Mouse (Mus musculus): ENCODE data around the gene Mrps9.
A peak's percentile ranks its signal among the peaks of the same experiment; 100 is the strongest.
"Not testable (repeated sequence)": the region's sequence is repeated elsewhere in the genome, so short reads cannot be mapped to it uniquely, and the experiment has no call there.

Gene Mrps9

DNA sequence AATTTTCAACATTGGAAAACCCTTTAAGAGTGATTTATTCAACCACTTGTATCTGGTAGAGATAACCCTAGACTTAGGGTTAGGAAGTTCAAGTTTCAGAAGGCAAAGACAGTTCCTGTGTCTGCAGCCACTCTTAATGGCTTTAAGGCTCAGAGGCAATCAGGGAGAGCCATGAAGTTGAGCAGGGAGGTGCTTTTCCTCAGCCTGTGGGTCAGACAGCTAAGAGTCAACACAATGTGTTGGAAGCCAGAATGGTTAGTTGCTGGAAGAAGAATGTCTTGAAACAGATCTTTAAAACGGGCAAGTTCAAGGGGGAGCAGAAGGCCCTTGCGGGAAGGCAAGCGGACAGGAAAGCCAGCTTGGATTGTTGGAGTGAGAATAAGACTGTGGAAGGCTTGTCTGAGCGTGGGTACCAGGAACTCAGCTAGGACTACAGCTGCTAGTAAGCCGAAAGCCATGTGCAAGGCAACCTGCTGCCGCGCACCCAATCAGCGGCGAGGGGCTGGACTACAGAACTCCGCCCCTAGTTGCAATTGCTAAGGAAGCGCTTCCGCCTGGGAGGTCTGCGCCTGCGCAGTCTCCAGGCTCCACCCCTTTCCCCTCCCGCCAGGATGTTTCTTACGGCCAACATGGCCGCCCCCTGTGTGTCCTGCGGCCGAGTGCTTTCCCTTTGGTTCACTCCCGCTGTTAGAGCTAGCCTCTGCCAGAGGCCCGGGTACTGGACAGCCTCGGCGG is at the start of gene Mrps9:
Mrps9 (plus strand) TSS at position 571 of the 735 bp plus-strand sequence.
- DNase-seq (ENCODE audit: low read depth, low spot score): peak; percentile 98

DNA sequence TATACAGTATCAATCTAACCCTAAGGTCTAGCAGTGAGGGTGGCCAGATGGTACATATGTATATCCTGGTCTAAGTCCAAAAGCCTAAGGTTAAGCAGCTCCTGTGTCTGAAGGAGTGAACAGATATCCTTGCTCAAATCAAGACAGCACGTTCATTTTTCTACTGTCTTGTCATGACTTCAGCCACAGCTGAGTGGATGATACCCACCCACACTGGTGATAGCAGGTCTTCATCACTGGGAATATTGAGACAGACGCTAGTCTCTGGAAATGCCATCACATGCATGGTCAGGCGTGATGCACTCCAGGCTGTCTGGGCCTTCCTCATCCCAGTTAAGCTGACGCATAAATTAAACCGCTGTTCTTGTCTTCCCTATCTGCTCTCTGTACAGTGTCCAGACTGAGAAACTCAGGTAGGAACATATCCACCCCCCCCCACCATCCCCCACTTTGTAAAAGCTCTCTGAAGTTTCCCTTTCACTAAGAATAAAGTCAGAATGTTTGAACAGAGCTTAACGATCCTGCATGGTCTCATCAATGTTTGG is 37.7 kb upstream of the Mrps9 start:
- no peak for DNase-seq (ENCODE audit: low read depth, low spot score)

DNA sequence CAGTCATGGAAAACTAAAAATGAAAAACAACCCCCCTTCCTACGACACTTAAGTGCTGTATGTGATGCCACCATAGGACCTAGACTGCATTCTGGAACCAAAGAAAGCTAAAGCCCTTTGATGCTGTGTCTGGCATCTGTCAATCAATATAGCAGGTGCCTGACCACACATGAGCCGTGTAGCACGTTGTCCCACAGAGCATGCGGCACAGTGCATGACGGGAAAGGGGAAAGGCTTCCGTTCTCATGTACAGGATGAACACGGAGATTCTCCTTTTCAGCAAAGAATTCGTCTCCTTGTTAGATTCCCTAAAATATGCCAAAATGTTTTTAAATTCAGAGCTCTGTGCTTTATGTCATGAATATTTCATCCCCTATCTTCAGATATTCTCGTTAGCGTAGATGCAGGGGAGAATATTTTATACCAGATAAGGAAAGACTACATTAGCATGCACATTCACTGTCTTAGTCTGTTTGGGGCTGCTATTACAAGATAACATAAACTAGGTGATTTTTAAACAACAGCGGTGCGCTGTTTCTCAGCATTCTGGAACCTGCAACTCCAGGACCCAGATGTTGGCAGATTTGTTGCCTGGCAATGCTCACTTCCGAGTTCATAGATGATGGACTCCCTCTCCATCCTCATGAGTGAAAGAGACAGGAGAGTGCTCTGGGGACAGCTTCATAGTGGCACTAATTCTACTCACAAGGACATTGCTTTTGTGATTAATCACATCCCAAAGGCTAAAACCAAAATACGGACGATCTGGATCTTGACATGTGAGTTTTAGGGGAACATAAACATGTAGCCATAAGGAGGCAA is 36.0 kb upstream of the Mrps9 start:
- no peak for DNase-seq (ENCODE audit: low read depth, low spot score)

DNA sequence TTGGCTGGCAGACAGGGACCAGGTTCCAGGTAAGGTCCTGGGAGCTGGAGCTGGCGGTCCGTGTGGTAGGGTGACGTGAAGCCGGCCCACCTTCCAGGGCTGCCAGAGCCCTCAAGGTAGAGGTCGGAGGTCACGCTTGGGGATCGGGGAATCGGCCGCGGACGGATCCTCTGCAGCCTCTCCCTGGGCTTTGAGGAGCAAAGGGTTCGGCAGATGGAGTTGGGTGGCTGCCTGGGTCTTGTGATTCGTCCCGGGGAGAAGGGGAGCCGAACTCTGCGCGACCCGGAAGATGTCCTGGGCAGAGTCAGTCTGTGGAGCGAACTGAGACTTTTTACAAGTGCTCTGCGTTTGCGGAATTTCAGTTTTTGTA is 350 bp downstream of the Mrps9 start:
- DNase-seq (ENCODE audit: low read depth, low spot score): no peak

DNA sequence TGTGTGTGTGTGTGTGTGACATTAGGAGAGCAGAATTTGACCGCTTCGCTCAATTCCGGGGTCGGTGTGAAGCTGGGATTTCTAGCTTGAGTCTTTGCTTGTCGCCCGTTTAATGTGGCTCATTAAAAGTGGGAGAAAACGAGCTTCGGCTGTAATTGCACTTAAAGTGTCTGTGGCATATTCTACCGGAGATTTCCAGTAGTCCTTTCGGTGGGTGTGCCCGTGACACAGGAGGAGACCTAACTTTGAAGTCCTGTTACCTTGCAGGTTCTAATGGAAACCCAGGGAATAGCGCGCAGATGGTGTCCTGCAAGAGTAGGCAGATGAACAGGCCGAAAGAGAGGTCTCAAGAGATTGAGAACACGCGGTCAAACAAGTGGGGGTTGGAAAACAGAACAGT is 777 bp downstream of the Mrps9 start:
- DNase-seq (ENCODE audit: low read depth, low spot score): peak; percentile 31

DNA sequence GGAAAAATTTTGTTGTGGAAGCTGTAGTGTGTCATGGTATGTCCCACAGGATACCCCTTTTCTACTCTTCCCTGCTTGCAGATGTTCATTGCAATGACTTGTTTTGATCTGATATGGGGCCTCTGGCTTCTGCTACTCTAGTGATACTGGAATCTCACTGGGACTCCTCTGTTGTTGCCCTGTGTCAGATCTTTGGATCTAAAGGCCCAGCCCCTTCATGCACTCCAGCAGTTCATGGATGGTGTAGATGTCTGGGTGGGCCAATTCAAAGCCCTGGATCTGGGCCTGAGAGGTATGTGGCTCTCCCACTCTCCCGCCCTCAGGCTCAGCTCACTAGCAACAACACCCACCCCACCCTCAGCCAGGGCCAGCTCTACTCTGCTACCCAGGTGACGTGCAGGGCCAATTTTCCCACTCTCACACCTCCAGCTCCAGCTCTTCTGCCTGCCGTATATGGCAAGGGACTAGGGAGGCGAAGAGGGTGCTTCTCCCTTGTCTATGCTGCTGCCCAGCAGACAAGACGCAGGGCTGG is 13.8 kb downstream of the Mrps9 start:
- no peak for DNase-seq (ENCODE audit: low read depth, low spot score)

DNA sequence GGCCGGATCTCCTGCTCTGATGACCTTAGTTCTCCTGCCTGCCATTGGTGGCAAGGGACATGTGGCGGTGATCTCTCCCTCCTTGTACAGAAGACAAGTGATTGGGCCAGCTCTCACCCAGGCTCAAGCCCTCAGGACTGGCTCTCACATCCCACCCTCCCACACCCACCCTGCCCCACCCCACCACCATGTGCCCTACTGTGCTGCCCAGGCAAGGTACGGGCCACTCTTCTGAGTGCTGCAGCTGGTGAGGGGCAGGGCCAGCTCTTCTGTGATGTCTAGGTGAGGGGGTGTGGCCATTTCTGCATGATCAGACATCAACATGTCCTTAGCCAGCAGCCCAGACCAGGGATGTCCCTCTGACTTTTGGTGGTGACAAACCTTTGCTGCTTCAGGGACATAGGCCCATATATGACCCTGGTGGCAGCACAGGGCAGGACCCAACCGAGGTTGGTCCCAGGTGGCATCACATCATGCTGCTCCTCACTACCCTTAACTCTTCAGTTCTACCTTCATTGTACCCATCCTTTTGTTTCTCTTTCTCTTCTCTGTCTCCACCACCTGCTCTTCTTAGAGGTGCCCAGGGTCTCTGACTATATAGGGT is 14.4 kb downstream of the Mrps9 start:
- no peak for DNase-seq (ENCODE audit: low read depth, low spot score)

DNA sequence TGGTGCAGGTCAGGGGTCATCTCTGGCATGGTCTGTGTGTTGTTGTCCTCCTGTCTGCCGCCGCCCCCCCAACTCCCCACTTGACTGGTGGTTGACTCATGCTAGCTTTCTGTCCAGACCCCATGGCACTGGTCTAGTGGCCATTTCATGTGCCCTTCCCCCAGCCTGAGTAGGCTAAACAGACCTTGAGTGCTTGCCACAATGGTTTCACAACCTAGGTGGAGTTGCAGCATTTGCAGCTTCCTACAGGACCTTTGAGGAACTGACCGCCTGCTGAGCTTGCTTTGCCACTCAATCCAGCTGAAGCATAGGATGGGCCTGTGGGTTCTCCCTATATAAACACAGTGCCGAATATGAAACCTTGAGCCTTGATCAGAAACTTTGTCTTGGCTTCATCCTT is 15.0 kb downstream of the Mrps9 start:
- DNase-seq (ENCODE audit: low read depth, low spot score): no peak

DNA sequence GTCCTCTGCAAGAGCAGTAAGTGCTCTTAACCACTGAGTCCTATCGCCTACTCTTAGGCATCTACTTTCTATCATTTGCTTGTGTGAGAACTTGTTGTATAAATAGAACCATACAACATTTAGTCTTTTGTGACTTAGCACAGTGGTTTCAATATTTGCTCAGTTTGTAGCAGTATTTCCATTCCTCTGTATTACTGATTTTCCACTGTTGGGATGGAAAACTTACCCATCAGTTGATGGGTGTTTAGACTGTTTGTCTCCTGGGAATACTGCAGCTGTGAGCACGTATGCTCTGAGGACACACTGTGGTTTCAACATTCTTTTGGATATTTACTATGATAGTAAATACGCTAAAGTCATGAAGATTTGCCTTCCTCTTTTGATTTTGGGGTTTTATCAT is 16.2 kb downstream of the Mrps9 start:
- no peak for DNase-seq (ENCODE audit: low read depth, low spot score)

DNA sequence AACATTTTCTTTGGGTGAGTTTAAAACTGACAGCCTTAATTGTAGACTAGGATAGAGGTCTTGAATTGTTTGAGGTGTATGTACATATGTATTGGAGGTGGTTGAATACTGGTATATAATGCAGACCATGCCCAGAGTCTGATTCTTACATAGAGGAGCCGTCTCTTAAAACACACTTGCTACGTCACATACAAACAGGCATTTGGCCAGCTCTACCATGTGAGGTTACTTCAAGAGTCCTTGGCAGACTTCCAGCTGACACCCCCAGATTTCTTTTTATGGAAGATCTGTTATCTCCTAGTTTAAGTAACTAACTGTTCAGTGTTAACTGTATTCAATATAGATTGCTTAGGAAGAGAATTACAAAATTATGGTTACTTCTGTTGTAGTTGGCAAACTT is 23.1 kb downstream of the Mrps9 start:
- DNase-seq (ENCODE audit: low read depth, low spot score): no peak

DNA sequence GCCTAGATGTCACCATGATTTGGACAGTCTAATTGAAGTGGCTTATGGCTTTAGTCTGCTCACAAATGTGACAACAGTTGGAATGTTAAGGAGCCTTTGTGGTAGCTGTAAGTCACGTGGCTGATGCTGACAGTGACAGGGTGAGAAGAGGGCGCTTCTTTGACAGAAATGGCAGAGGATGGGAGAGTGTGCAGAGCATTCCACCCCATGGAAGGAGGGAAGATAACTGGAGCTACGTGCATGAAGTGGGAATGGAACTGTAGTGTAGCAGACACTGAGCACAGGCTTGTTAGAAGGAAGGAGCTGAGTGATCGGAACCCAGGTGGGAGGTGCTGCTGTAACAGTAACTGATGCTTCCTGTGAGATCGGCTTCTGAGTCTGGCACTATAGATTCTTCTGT is 24.2 kb downstream of the Mrps9 start:
- no peak for DNase-seq (ENCODE audit: low read depth, low spot score)

DNA sequence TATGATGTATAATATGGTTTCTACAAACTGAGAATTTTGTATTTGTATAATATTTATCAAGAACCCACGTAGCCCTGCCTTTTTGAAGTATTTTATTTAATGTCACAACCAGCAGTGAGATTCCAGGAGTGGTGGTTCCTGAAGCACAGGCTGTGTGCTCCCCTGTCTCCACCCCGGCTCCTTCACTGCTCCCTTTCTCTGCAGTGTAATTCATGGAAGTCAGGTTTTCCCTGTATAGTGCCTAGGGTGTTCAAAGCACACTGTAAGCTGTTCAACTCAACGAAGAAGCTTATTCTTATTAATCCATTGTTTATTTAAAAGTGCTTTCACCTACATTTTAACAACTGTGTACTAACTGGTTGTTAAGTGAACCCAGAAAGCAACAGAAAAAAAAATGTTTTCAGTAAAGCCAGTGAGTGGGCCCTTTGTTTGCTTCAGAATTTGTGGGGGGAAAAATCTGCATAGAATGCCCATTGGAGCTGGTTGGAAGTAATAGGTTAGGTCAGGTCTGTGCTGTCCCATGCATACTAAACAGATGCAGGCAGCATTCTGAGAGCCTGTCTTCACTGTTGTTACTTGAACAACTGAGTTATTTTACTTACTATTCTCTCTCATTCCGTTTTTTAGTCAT is 25.5 kb downstream of the Mrps9 start:
- no peak for DNase-seq (ENCODE audit: low read depth, low spot score)

DNA sequence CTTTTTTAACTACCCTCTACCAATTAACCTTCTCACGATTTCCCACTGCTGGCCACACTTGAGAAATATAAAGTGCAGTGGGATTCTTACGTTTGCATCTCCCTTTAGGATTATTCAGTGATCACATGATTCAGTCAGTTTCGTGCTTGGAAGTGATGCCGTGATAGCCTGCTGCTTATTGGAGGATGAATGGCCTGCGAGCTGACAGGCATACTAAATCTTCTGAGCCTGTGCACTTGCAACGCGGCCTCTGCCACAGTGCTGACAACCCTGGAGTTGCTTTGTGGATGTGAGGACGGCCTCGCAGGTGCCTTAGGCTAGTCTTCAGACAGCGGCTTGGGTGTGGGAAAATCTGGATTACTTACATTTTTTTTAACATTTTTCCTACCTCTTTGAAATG is 26.2 kb downstream of the Mrps9 start:
- DNase-seq (ENCODE audit: low read depth, low spot score): no peak

DNA sequence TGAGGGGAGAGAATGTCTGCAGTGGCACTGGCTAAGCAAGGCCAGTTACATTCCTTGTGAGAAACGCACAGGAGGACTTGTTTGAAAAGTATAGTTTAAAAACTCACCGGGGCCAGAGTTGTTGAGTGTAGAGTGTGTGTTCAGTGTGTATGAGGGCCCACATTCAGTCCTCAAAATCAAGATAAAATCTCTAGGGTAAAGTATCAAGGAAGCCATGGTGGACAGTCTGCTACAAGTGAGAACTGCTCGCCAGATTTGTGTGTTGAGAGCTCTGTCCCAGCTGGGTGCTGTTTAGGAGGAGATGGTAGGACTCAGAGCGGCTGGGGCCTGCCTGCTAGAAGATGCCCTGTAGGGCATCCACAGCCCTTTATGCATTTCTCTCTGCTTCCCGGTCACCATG is 27.8 kb downstream of the Mrps9 start:
- DNase-seq (ENCODE audit: low read depth, low spot score): no peak

DNA sequence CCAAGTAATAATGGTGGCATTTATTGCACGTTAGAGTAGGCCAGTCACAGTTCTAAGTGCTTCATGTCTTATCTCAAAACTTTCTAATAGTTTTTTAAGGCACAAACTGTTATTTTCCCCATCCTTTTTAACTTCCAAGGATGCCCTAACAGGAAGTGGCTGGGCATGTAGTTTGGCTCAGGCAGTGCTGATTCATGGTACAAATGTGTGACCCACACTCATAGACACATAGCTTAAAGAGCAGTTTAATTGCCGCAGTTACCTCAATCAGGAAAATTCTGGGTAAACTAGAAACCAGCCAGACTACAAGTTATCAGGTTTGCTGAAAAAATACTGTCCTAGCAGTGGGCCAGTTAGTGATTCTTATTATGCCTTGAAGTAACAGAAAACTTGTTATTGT is 31.2 kb downstream of the Mrps9 start:
- DNase-seq (ENCODE audit: low read depth, low spot score): no peak

DNA sequence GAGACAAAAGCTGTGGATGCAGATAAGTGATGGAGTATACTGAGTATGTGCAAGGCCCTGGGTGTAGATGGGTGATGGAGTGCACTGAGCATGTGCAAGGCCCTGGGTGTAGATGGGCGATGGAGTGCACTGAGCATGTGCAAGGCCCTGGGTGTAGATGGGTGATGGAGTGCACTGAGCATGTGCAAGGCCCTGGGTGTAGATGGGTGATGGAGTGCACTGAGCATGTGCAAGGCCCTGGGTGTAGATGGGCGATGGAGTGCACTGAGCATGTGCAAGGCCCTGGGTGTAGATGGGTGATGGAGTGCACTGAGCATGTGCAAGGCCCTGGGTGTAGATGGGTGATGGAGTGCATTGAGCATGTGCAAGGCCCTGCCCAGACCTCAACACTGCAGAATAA is 32.4 kb downstream of the Mrps9 start:
- DNase-seq (ENCODE audit: low read depth, low spot score): not testable (repeated sequence)

DNA sequence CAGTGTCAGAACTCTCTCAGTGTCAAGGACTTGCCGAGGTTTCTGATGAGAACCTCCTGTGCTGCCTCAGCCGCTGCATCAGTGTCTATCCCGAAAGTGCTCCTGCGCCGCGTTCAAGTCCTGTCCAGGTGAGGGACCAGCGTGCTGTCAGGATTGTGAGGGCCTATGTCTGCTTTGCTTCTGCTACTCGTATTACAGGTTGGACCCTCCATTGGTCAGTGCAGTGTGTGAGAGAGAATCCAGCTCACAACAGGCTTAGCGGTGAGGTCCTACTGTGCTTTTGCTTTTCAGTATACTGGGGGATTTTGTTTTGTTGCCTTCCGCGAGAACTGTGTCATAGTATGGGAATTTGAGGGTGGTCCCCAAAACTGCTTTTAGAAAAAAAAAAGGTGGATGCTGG is 36.8 kb downstream of the Mrps9 start:
- DNase-seq (ENCODE audit: low read depth, low spot score): no peak

DNA sequence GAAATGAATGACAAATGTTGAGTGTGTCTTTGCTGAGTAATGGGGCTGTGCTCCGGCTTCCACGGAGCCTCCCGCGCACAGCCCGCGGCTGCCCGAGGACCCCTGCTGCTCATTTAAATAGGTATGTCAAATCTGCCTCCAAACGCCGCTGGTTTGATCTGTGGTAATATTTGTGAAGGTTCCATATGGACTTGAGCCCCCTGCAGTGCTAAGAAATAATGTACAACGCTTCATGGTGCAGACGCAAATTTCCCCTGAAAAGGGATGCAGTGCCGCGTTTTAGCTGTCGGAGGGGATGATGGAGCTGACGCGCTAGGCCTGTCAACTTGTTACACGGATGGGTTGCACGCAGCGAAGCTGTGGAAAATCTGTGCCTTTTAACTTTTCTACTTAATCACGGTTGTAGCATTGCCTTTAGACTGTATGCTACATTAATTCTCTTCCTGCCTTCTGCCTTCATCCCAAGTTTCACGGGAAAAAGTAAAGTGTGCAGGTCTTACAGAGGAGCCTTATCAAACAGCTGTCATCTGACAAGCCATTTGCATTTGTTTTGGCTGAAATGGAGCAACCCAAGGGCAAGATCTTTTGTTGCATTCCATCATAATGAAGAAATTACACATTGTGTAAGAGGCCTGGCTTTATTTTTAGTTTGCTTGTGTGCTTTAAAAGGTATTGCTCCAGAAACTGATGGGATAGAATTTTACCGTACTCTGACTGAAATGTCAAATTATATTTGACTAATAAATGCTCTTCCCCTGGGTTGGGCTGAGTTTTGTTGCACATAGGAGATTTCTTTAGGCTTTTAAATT is 37.7 kb downstream of the Mrps9 start:
- peak; percentile 25 for DNase-seq (ENCODE audit: low read depth, low spot score)

DNA sequence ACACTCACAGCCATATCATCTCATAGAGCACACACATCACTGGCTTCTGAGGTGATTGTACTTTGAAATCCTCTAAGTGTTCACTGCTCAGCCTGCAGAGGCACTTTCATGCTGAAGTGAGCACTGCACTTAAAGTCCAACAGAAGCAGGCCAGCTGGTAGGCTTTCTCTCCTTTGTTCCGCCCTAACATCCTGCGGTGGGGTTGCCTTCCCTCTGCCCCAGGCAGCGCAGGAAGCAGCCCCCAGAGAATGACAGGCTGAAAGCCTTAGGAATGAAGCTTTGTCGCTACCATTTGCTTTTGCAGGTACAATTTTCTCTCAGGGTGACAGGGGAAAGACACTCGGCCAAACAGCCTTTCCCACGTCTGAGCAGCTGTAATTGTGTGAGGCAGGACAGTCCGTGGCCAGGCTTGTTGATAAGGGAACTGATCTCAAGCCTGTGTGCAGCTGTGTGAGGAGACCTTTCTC is 38.4 kb downstream of the Mrps9 start:
- no peak for DNase-seq (ENCODE audit: low read depth, low spot score)

DNA sequence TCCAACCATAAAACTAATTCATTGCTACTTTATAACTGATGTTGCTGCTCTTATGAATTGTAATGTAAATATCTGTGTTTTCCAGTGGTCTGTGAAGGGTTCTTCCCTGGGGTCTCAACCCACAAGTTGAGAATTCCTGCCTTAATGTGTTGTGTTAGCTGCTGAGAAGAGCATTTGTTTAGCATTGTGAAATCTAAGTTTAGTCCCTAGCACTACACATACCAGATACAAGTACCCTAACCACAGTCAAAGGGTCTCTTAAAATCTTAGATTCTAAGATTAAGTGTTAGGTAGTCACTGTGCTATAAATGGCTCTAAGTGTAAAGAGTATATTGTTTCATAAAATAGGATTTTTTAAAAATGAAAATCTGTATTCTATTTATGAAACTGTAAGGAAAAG is 43.7 kb downstream of the Mrps9 start:
- no peak for DNase-seq (ENCODE audit: low read depth, low spot score)

DNA sequence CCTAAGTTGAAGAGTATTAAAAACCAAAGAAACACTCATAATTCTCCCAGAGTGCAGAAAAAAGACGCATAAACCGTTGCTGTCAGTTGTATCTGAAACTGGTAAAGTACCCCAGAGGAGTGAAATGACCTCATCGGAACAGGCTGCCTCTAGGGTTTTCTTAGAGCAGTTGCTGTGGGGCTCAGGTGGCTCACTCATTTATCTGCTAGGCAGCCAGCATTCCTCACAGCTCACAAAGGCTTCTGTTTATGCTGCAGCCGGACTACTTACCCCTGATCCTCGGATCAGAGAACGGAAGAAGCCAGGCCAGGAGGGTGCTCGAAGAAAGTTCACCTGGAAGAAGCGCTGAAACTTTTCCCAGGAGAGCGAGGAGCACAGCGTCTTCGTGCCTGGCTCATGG is 54.1 kb downstream of the Mrps9 start:
- no peak for DNase-seq (ENCODE audit: low read depth, low spot score)

Measured in ES-CJ7 (cell line).